Mouse (Mus musculus) lung, postnatal 25 days (tissue): ENCODE results near the gene Soat1.
"Not testable (repeated sequence)": the region's sequence is repeated elsewhere in the genome, so short reads cannot be mapped to it uniquely, and the experiment has no call there.

Experiments used
- DNase-seq: peaks from one replicate; pipeline ENCODE4 v3.0.0; 2022; ENCODE audit warnings: low spot score

The Soat1 gene

GRCm38 (mm10) chr1:156424054-156424453 is 50.1 kb downstream of the Soat1 start:
- DNase-seq, result no peak

- no peak for DNase-seq
These were observed 50.6 kb downstream of the Soat1 start for GRCm38 (mm10) chr1:156423493-156423892.

DNA sequence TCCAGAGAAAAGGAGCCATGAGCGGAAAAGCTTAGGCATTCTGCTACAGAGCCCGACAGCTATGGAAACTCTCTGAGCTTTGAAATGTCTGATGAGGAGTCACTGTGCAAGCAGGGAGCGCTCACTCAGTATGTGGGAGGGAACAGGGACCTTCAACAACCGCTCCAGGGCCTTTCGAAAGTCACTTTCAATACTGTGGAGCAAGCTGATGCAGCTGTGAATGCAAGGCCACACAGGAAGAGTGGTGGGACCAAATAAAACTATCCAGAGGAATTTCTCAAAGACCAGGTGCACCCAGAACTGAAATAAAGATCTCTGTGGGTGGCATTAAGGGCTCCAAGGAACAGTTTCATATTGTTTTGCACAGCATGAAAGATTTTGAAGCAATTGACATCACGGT is 51.3 kb downstream of the Soat1 start:
- DNase-seq, result no peak

GRCm38 (mm10) chr1:156420671-156421297 is 53.3 kb downstream of the Soat1 start, which contains the start of gene Axdnd1:
TSS of gene Axdnd1 (minus strand) at chr1:156421159.
- DNase-seq, result peak; percentile 90

DNA sequence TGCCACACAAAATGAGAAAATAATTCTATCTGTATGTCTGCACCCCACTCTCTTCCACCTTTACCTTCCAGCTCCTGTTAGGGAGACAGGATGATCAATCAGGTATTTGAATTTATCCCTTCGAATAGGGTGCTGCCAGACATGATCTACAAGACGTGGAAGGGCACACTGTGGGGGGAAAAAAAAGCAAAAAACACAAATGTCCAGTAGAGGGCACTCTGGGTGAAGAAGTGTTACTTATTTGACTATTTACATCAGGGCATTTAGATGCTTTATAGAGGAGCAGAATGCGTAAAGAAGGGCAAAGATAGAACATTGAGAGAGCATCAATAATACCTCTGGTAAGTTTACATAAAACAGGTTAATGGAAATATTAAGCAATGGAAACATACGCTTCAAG is 56.0 kb downstream of the Soat1 start:
- DNase-seq, result peak; percentile 68

DNA sequence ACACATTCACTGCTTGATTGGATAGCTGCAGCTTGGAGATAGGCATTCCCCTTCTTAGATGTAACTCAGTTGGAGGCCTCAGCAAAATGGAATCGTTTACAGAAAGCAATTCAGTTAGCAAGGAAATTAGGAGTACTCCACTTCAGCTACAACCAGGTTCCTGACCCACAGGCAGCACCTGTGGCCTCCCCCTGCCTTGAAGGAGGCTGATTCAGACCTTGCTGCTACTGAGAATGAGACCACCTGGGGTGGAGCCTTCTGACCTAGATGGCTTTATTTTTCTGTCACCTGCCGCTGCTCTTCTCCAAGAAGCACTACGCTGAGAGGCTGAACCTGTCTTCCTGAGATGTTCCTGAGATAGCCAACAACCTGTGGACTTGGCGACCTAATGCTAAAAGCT is 65.6 kb downstream of the Soat1 start:
- no peak for DNase-seq

- DNase-seq, result no peak
These were observed 66.1 kb downstream of the Soat1 start for GRCm38 (mm10) chr1:156408004-156408403.

DNA sequence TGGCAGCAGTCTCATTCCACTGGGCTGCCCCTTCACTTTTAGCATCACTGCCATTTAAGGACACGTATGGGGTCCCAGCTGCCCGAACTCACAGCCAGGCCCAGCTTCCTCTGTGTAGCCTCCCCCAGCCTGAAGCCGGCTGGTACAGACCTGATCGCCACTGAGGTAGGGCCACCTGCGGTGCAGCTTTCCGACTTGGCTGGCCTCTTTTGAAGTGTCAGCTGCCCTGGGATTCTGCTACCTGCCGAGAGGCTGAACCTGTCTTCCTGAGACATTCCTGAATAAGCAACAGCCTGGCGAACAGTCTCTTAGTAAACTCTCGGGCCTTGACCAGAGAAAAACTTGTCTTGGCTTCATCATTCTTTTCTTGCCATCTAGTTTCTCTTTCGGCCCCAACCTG is 70.9 kb downstream of the Soat1 start:
- no peak for DNase-seq

- DNase-seq, result no peak
These were observed 71.6 kb downstream of the Soat1 start for GRCm38 (mm10) chr1:156402491-156402890.

DNA sequence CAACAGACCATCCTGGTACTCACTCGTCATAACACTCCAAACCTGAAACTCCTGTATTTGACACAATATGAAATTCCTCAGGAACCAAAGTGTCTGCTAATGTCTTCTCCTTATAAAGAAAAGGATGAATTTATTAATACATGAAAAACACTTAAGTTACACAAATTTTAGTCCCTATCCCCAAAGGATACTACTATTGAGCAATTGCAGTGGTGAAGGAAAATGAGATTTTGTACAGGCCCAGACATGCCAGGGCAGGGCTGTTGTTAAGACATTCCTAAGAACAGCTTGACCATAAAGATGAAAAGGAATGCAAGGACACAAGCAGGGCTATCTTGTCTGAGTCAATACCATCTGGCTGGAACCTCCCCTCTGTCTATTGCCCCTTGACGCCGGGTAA is 74.0 kb downstream of the Soat1 start:
- DNase-seq, result not testable (repeated sequence)

DNA sequence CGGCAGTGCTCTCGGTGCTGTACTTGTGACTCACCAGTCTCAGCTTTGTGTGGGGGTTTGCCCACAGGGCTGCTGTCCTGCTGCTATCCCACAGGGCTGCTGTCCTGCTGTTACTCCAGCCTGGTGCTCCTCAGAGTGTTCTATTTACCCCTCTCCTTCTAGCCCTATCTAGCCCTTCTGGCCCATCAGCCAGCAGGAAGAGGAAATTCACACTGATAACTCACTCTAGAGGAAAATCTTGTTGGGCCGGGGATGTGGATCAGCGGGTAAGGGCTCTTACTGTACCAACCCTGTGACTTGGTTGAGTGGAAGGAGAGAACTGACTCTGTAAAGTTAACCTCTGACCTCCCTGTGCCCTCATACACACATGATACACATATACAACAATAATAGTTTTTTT is 81.0 kb downstream of the Soat1 start:
- no peak for DNase-seq

GRCm38 (mm10) chr1:156386880-156387279 is 87.3 kb downstream of the Soat1 start:
- no peak for DNase-seq

- no peak for DNase-seq
These were observed 87.9 kb downstream of the Soat1 start for GRCm38 (mm10) chr1:156386232-156386631.

DNA sequence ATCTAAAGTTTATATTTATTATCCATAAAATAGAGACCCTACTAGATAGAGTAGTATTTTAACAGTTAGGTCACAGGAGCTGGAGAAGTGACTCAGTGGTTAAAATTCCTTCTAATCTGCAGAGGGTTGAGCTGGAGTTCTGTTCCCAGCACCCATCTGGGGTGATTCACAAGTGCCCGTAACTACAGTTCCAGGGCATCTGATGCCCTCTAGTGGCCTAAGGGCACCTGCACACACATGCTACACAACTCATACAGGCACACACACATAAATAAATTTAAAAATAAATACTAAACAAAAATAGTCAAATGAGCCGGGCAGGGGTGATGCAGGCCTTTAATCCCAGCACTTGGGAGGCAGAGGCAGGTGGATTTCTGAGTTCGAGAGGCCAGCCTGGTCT is 92.9 kb downstream of the Soat1 start:
- DNase-seq, result no peak
